ENCODE assay signal across 16 mouse cellular contexts in genomic region chr11:114129270-114129669, GRCm38 (mm10).
"Had no signal": no experiment of that assay in that cellular context is flagged by ENCODE, and none has a peak within 500 bp of the region (broad histone marks: within the 10 kb centered on the region; RNA-seq: fewer than 3 reads in every experiment).

No protein-coding gene starts in this region.

- DNase-seq: kidney, adult 9 months; kidney, postnatal 36 days; layer of hippocampus, adult 9-11 months; layer of hippocampus, postnatal 36 days; lung, postnatal 14 days; retina, postnatal 1 day; right cerebral cortex, postnatal 4 days; thymus, adult 2 months; thymus, postnatal 25 days had no signal

- H3K36me3 ChIP-seq: limb, embryonic 15.5 days; liver, embryonic 12.5 days; lung, embryonic 15.5 days; midbrain, embryonic 13.5 days; neural tube, embryonic 12.5 days; stomach, embryonic 15.5 days had no signal

- H3K4me1 ChIP-seq: liver, embryonic 12.5 days; lung, embryonic 15.5 days; stomach, embryonic 15.5 days had no signal

- H3K27ac ChIP-seq: kidney, postnatal 0 days; limb, embryonic 15.5 days; liver, embryonic 12.5 days; lung, embryonic 15.5 days; midbrain, embryonic 13.5 days; neural tube, embryonic 12.5 days; stomach, embryonic 15.5 days had no signal

- H3K4me2 ChIP-seq: limb, embryonic 15.5 days; liver, embryonic 12.5 days; lung, embryonic 15.5 days; midbrain, embryonic 13.5 days; neural tube, embryonic 12.5 days; stomach, embryonic 15.5 days had no signal

- H3K9ac ChIP-seq: limb, embryonic 15.5 days; liver, embryonic 12.5 days; lung, embryonic 15.5 days; midbrain, embryonic 13.5 days; neural tube, embryonic 12.5 days; stomach, embryonic 15.5 days had no signal

- H3K9me3 ChIP-seq: limb, embryonic 15.5 days; liver, embryonic 12.5 days; lung, embryonic 15.5 days; midbrain, embryonic 13.5 days; neural tube, embryonic 12.5 days; stomach, embryonic 15.5 days had no signal

- ATAC-seq: liver, embryonic 12.5 days; midbrain, embryonic 13.5 days had no signal

- H3K27me3 ChIP-seq: limb, embryonic 15.5 days; liver, embryonic 12.5 days; lung, embryonic 15.5 days; midbrain, embryonic 13.5 days; neural tube, embryonic 12.5 days; stomach, embryonic 15.5 days had no signal

- H3K4me3 ChIP-seq: limb, embryonic 15.5 days; liver, embryonic 12.5 days; lung, embryonic 15.5 days; midbrain, embryonic 13.5 days; neural tube, embryonic 12.5 days; stomach, embryonic 15.5 days had no signal
